Comparison of ENCODE assay signal across 26 mouse cellular contexts in the genomic region with DNA sequence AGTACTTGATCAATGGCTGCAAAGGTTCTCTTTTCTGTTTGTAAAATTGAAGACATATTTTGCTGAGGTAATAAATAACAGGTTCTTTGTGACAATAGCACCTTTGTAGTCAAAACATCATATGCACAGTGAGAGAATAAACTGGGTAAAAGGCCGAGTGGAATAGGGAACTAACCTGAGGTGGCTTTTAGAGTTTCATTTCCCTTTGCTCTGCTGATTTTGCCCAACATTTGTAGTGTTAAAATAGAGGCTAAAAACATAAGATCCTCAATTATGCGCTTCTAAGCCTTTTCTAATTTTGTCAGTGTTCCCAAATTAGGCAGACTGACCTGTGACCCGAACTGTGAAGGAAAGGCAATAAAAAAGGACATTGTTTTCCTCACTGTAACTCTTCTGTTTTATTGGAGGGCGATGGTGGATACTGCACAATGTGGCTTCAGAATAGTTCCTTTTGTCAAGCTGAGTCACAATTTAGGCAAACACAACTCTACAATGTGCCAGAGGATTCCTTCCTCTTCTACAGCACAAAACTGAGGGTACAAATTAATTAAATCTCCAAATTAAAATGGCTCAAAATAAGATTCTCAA. TPM values are rescaled to one million over a fixed set of nuclear protein-coding genes. Genes with fewer than 3 reads are reported as not detected.
DNase-seq lines count a peak whose midpoint lies in the region; ATAC-seq and TF ChIP-seq lines count a peak whose summit lies in the region.
"Had no signal": no experiment of that assay in that cellular context is flagged by ENCODE, and none has a peak within 500 bp of the region (broad histone marks: within the 10 kb centered on the region; RNA-seq: fewer than 3 reads in every experiment).

No protein-coding gene starts in this region.

- DNase-seq in heart, adult 11 months: peak; percentile 79
- DNase-seq in heart, postnatal 14 days: no peak
- DNase-seq in layer of hippocampus, adult 2 months (ENCODE audit: low spot score in 2 of 2): no peak
- DNase-seq in layer of hippocampus, postnatal 36 days: no peak
- DNase-seq in A20 (ENCODE audit: low read depth, low spot score) (peak; percentile 64), MN1 (ENCODE audit: low spot score) (no peak)
- DNase-seq: adrenal gland, postnatal 10 days; cerebellum, adult 8-10 months; gastrocnemius, postnatal 10 days; heart, adult 18-20 months; heart, postnatal 10 days; kidney, adult 9 months; lung, postnatal 4 days; thymus, adult 2 months; thymus, postnatal 4 days had no signal

- TF ChIP-seq CTCF in layer of hippocampus, adult 2 months (conservative IDR thresholded peaks at IDR 0.05): no peak

- intact Hi-C loops in heart, postnatal 14 days (cut with DNase I): no loop called here

- peak overlapping the region; percentile 61 for H3K27ac ChIP-seq in layer of hippocampus, adult 2 months
- H3K27ac ChIP-seq: embryonic facial prominence, embryonic 15.5 days; hindbrain, embryonic 12.5 days; liver, embryonic 15.5 days; midbrain, embryonic 12.5 days; stomach, postnatal 0 days had no signal

- H3K4me3 ChIP-seq in layer of hippocampus, adult 2 months: no peak overlapping the region
- H3K4me3 ChIP-seq: embryonic facial prominence, embryonic 15.5 days; heart, embryonic 12.5 days; hindbrain, embryonic 12.5 days; liver, embryonic 15.5 days; midbrain, embryonic 12.5 days had no signal

- ATAC-seq in common myeloid progenitor, adult 5-6 weeks (replicated peaks; ENCODE audit: low read depth, poor library complexity, severe bottlenecking): peak; percentile 68
- no peak for ATAC-seq in megakaryocyte-erythroid progenitor cell, adult 5-6 weeks (replicated peaks; ENCODE audit: low FRiP score, low TSS enrichment, poor library complexity, severe bottlenecking)
- ATAC-seq: activated CD4-positive, CD25-positive, alpha-beta regulatory T cell, adult 4 months; CD4-positive, CD25-positive, alpha-beta regulatory T cell, adult 4 months; forebrain, embryonic 14.5 days had no signal

RNA-seq across cellular contexts. Expression of a gene that starts 20.8 kb away (rescaled TPM):
- total RNA-seq in heart, postnatal 14 days (2021): 10 to 100 TPM; 24.3 to 26.4 TPM
- 10 to 100 TPM; 25.2 to 26.6 TPM for total RNA-seq in layer of hippocampus, adult 2 months (2021)
- total RNA-seq in layer of hippocampus, postnatal 36 days (2021): 10 to 100 TPM; 24.7 to 26.7 TPM
- 2.1 and 4.9 TPM in 2 replicates for total RNA-seq in common myeloid progenitor, adult 5-6 weeks (2017)
- 0.99 and 1.3 TPM in 2 replicates for total RNA-seq in megakaryocyte-erythroid progenitor cell, adult 5-6 weeks (2014; fragmentation: Nextera tagmentation)
- 0.61 and 1.3 TPM in 2 replicates for total RNA-seq in megakaryocyte-erythroid progenitor cell, adult 5-6 weeks (2017)

Comparison
In these comparisons a context has a peak if more than half of its experiments do, and no peak if none do; other contexts are left out.
1. DNase-seq: peak in heart, adult 11 months (single experiment) and A20 (single experiment); none in heart, postnatal 14 days (0 of 2), layer of hippocampus, adult 2 months (0 of 2), layer of hippocampus, postnatal 36 days (0 of 2) and MN1 (single experiment).